Mouse (Mus musculus) bone marrow, adult 2 months (tissue): ENCODE results near the gene Fyb.
A peak's percentile ranks its signal among the peaks of the same experiment; 100 is the strongest.

ENCODE experiments used
- CTCF ChIP-seq: fragments of 200-500 bp; IDR thresholded peaks from 2 replicates; pipeline ENCODE4 v1.5.1; 2011; ENCODE audit warnings: low read length, control low read depth; ENCODE audit not compliant: control insufficient read depth, insufficient read depth
- POLR2A ChIP-seq: fragments of 200-500 bp; IDR thresholded peaks from 2 replicates; pipeline ENCODE4 v1.6.1; 2011; ENCODE audit warnings: low read depth, mild to moderate bottlenecking, control low read depth, low read length, borderline replicate concordance; ENCODE audit not compliant: control insufficient read depth

DNA sequence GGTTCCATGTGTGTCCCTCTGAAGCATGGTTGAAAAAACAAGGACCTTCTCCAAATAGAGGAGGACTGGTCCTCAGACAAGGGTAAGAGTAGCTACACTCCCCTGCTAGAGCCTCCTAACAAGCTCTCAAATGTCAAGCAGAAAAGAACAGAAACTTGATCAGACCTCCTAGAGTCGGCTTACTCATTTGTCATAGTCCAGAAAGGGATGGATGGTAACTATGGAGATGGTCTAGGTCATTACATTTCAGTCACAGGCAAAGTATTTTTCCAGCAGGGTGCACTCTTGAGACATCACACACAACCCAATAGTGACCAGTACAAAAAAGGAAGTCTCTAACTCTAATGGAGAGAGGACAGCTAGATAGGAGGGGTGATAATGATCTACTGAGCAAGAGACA lies 21.9 kb upstream of the Fyb start:
- TF ChIP-seq CTCF (0 out of 2 replicates have a peak, but pooled peaks have one; percentile 25), POLR2A (no peak)
